Mouse (Mus musculus) forebrain, embryonic 14.5 days (tissue): ENCODE results near the gene Nek9. TPM values are rescaled to one million over a fixed set of nuclear protein-coding genes. Genes with fewer than 3 reads are reported as not detected.

ENCODE experiments used
- polyA plus RNA-seq: library from polyadenylated mRNA; unstranded; fragments of >200 nt; fragmentation: Nextera tagmentation; extraction: Ambion mirVana; gene quantifications from 2 replicates; pipeline ENCODE4 v1.2.1, GENCODE M21; 2014

Gene Nek9
- polyA plus RNA-seq, 1 experiment from 2014 or later = 10.4 TPM

Other genes with a start within 250 kb of the Nek9 start
- 1.3 and 1.6 TPM in 2 replicates for gene Prox2, start 228.6 kb downstream of the Nek9 start, polyA plus RNA-seq
- 77.5 and 87.1 TPM in 2 replicates for gene Dlst, start 228.5 kb downstream of the Nek9 start, polyA plus RNA-seq
- 11.7 and 16.6 TPM in 2 replicates for gene Rps6kl1, start 188.1 kb downstream of the Nek9 start, polyA plus RNA-seq
- 6.7 and 7.2 TPM in 2 replicates for gene Pgf, start 161.6 kb downstream of the Nek9 start, polyA plus RNA-seq
- 95.5 and 102 TPM in 2 replicates for gene Eif2b2, start 119.9 kb downstream of the Nek9 start, polyA plus RNA-seq
- 9.0 and 11.1 TPM in 2 replicates for gene Mlh3, start 68.8 kb downstream of the Nek9 start, polyA plus RNA-seq
- 60.3 and 65.9 TPM in 2 replicates for gene Acyp1, start 50.9 kb downstream of the Nek9 start, polyA plus RNA-seq
- gene Zc2hc1c, start 50.8 kb downstream of the Nek9 start, polyA plus RNA-seq = 0.95 and 1.4 TPM in 2 replicates
- 194 and 212 TPM in 2 replicates for gene Tmed10, start 35.5 kb upstream of the Nek9 start, polyA plus RNA-seq
- 1.2 and 1.4 TPM in 2 replicates for gene Fos, start 134.5 kb upstream of the Nek9 start, polyA plus RNA-seq